Mouse (Mus musculus): ENCODE data around the gene Fhad1.
A peak's percentile ranks its signal among the peaks of the same experiment; 100 is the strongest.
"Not testable (repeated sequence)": the region's sequence is repeated elsewhere in the genome, so short reads cannot be mapped to it uniquely, and the experiment has no call there.

Fhad1 gene

GRCm38 (mm10) chr4:142039662-142040353 is 24.9 kb upstream of the Fhad1 start:
- DNase-seq (ENCODE audit: low spot score in 2 of 2): no peak

- DNase-seq (ENCODE audit: low spot score in 2 of 2): no peak
Measured at GRCm38 (mm10) chr4:142037897-142038296, 23.0 kb upstream of the Fhad1 start.

- no peak for DNase-seq (ENCODE audit: low spot score in 2 of 2)
Measured at GRCm38 (mm10) chr4:142028533-142028932, 13.7 kb upstream of the Fhad1 start.

DNA sequence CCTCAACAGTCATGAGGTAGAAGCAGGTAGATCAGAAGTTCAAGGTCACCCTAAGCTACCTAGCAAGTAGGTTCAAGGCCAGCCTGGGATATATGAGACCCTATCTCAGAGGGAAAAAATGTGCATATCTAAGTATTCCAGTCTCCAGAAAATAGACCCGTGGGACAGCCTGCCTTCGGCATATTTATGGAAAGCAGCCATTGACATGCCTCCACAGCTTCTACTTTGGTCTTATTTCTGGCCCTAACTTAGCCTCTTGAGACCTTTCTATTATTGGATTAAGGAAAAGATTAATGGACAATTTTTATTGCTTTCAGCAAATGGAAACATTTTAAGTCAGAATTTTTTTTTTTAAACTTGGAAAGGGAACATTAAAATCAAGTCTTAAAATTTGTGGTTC is 12.1 kb upstream of the Fhad1 start:
- DNase-seq (ENCODE audit: low spot score in 2 of 2): no peak

GRCm38 (mm10) chr4:142024536-142024935 is 9.7 kb upstream of the Fhad1 start:
- DNase-seq (ENCODE audit: low spot score in 2 of 2): no peak

GRCm38 (mm10) chr4:142023166-142023565 is 8.3 kb upstream of the Fhad1 start:
- no peak for DNase-seq (ENCODE audit: low spot score in 2 of 2)

- DNase-seq (ENCODE audit: low spot score in 2 of 2): no peak
Measured at GRCm38 (mm10) chr4:142017686-142018085, 2.8 kb upstream of the Fhad1 start.

- no peak for DNase-seq (ENCODE audit: low spot score in 2 of 2)
Measured at GRCm38 (mm10) chr4:142011236-142011635, 3.6 kb downstream of the Fhad1 start.

- no peak for DNase-seq (ENCODE audit: low spot score in 2 of 2)
Measured at GRCm38 (mm10) chr4:142010441-142010840, 4.4 kb downstream of the Fhad1 start.

GRCm38 (mm10) chr4:142008206-142008605 is 6.7 kb downstream of the Fhad1 start:
- DNase-seq (ENCODE audit: low spot score in 2 of 2): no peak

- DNase-seq (ENCODE audit: low spot score in 2 of 2): no peak
Measured at GRCm38 (mm10) chr4:142000581-142000980, 14.3 kb downstream of the Fhad1 start.

- peak in 1 of 2 experiments; percentile 25 for DNase-seq (ENCODE audit: low spot score in 2 of 2)
Measured at GRCm38 (mm10) chr4:141999494-142000074, 15.3 kb downstream of the Fhad1 start.

DNA sequence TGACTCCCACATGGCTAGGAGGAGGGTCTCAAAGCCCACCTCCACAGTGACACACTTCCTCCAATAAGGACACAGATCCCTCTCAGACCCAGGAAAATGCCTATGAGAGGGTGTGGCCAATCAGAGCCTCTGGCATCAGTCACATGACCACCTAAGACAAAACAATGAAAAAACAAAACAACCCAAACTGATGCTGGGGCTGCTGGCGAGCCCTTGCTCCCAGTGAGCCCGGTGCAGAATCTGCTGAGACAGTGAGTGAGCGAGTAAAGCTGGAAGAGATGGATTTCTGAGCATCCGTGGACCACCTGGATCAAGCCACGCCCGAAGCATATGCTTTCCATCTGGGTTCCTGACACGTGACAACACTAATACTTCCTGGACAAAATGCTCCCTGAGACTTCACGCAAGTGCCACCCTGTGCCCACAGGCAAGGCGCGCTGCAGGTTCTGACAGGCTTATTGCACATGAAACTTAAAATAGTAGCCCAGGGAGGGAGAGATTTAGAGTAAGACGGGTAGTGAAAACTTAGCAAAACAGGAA is 16.5 kb downstream of the Fhad1 start:
- peak; percentile 54 to 71 for DNase-seq (ENCODE audit: low spot score in 2 of 2)

DNA sequence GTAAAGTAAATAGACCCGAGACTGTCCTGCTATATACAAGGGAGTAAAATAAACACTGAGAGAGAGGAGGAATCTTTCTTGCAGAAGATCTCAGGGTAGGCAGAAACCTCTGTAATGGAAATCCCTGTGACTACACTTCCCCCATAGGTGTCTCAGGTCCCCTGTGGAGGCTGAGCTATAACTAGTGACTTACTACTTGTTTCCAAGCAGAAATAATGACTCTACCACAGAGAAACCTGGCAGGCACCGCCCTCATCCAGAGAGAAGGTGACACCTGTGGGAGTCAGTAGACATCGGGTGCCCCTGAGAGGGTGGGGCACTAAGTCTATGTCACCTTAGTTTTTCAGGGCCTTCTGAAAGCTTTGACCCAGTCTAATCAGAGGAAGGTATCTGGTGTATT is 18.0 kb downstream of the Fhad1 start:
- no peak for DNase-seq (ENCODE audit: low spot score in 2 of 2)

DNA sequence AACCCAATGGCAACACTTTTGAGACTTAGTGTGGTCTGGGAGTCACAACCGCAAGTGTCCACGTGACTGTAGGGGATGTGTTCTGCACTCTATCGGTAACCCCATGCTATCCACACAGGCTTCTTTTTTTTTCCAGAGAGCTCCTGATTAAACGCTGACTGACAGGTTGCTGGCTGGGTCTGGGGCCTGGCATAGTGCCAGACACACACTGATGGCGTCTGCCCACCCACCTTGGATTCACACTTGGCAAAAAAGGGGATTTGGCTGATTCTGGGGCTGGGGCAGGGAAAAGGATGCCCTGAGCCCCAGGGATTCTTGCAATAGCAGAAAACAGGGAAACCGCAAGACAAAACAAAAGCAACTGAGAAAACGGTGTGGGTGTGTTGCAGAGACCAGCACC is 18.8 kb downstream of the Fhad1 start:
- no peak for DNase-seq (ENCODE audit: low spot score in 2 of 2)

- DNase-seq (ENCODE audit: low spot score in 2 of 2): not testable (repeated sequence)
Measured at GRCm38 (mm10) chr4:141994062-141994471, 20.8 kb downstream of the Fhad1 start.

- DNase-seq (ENCODE audit: low spot score in 2 of 2): no peak
Measured at GRCm38 (mm10) chr4:141993347-141994061, 21.4 kb downstream of the Fhad1 start.

GRCm38 (mm10) chr4:141992530-141993204 is 22.2 kb downstream of the Fhad1 start:
- no peak for DNase-seq (ENCODE audit: low spot score in 2 of 2)

GRCm38 (mm10) chr4:141988178-141988577 is 26.7 kb downstream of the Fhad1 start:
- DNase-seq (ENCODE audit: low spot score in 2 of 2): no peak

GRCm38 (mm10) chr4:141983689-141984088 is 31.2 kb downstream of the Fhad1 start:
- no peak for DNase-seq (ENCODE audit: low spot score in 2 of 2)

- DNase-seq (ENCODE audit: low spot score in 2 of 2): no peak
Measured at GRCm38 (mm10) chr4:141981475-141981874, 33.4 kb downstream of the Fhad1 start.

- no peak for DNase-seq (ENCODE audit: low spot score in 2 of 2)
Measured at GRCm38 (mm10) chr4:141978582-141978981, 36.3 kb downstream of the Fhad1 start.
